Mouse (Mus musculus) heart, postnatal 4 days (tissue): Measurements from ENCODE around the gene Rab22a. TPM values are rescaled to one million over a fixed set of nuclear protein-coding genes. Genes with fewer than 3 reads are reported as not detected.
A peak's percentile ranks its signal among the peaks of the same experiment; 100 is the strongest.
"Not testable (repeated sequence)": the region's sequence is repeated elsewhere in the genome, so short reads cannot be mapped to it uniquely, and the experiment has no call there.

Source experiments
- DNase-seq: peaks from one replicate; pipeline ENCODE4 v3.0.0; 2021
- total RNA-seq, 2 experiments: library from RNA; stranded (reverse); gene quantifications; 2 replicates each; pipeline ENCODE4 v1.2.3; 2021

Rab22a gene
- total RNA-seq, 2 experiments from 2014 or later = 26.7 to 27.0 TPM

DNA sequence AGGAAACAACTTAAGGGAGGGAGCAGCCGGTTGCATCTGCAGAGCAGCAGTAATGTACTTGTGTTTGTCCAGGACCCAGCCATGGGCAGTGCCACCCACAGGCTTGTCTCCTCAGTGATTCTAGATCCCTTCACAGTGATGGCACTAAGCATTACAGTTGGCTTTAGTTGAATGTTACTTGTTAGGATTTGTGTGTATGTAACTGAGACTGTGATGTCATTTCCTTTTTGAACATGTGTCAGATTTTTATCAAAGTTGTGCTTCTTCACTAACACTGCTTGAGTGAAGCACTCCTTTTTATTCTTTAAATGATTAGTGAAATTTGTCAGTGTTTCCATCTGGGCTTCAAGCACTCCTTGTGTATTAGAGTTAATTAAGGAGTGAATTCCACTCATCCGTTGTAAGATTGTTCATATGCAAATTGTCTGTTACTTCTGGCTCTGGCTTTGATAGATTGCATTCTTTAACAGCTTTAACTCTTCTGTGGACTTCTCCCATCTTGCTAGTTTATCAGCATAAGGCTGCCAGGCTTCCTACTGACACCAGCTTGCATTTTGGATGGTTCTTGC lies 12.9 kb downstream of the Rab22a start:
- no peak for DNase-seq

DNA sequence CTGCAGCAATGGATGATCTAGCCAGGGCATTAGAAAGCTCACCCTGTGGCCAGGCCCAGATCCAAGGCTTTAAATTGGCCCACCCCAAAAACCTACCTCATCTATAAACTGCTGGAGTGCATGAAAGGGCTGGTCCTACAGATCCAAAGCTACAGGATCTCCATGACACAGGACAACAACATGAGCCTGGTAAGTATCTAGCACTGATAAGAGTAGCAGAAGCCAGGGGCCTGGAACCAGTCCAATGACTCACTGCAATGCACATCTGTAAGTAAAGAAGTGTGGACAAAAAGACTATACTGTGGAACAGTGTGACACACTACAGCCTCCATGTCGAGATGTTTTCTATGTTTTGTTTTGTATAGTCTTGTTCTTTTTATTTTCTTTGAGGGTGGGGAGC lies 13.9 kb downstream of the Rab22a start:
- no peak for DNase-seq

DNA sequence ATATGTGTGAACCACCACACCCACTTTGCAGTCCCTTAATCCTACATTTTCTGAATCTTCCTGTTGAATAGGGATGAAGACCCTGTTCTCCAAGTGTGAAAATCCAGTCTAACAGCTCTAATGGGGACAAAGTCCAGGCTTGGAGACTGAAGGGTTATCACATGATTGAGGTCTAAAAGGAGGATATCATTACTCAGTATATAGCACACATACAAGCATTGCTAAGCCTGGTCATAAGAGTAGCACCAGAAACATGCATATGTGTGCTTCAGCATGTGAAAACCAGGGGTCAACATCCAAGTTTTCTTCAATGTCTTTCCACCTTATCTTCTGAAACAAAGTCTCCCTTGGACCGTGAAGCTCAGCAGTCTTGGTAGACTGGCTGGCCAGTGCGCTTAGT lies 19.0 kb downstream of the Rab22a start:
- no peak for DNase-seq

DNA sequence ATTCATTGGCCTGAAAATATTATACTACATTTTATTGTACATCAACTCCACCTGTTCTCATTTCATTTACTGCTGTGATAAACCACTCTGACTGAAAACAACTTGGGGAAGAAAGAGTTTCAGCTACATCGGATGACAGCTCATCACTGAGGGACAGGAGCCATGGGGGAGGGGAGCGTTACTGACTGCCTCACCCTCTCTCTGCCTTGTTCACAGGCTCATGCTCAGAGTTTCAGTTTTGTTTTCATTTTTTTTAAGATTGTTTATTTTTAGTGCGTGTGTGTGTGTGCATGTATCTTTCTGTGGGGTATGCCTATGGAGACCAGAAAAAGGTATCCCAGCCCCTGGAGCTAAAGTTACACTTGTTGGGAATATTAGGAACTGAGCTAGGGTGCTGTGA lies 19.7 kb downstream of the Rab22a start:
- no peak for DNase-seq

DNA sequence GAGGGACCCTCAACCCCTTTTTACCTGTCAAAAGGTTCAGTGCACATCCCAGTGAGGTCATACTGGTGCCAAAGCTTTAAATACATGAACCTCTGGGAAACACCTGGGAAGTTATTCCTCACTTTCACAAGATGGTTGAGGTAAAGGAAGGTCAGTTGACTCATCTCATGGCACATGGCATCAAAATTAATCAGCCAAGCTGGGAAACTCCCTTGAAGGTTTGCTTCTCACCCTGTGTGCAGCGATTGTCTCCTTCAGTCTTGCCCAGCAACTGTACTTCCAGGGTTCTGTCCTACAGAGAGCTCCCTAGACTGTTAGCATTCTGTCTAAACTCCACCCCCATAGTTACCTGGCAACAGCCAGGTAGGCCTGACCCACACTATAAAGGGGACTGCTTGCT lies 20.6 kb downstream of the Rab22a start:
- DNase-seq = no peak

DNA sequence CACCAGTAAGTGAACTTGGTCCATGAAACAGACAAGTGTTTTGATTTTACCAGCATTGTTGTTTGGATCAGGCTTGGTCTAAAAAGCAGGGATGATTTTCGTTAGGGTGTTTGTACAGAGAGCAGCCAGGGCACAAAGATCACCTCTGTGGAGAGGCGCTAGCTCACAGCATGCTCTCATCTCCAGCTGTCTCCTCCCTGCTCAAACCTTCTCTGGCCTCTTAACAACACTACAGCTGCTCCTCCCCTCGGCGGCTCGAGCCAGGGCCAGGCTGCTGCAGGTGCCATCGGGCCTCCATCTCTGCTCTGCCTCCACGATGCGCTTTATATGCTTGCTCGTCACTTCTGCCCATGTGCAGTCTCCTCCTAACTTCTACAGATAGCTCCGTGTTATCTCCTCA lies 23.2 kb downstream of the Rab22a start:
- no peak for DNase-seq

DNA sequence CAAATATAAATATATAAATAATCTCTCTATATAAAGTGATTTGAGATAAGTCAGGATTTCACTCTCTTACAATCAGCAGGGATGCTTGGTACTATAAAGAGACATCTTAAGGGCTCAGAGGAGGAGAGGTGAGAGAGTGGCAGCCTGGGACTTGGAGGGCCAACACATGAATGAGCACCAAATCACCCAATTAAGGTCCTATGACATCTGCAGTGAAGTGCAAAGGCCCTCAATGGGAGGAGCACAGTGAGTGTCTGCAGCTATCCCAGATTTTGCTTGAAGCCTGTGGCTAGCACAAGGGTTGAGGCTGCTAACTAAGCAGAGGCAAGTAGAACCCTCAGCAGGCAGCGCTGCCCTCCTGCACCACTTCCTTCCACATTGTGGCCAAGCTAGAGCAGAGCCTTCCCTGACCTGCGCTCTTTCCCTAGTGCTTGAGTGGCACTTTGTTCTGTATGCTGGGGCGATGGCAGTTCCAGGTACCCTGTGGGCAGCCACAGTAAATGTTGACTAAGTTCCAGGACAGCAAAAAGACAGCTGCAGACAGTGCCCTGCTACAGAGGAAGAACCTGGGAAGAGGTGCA lies 26.3 kb downstream of the Rab22a start:
- no peak for DNase-seq

DNA sequence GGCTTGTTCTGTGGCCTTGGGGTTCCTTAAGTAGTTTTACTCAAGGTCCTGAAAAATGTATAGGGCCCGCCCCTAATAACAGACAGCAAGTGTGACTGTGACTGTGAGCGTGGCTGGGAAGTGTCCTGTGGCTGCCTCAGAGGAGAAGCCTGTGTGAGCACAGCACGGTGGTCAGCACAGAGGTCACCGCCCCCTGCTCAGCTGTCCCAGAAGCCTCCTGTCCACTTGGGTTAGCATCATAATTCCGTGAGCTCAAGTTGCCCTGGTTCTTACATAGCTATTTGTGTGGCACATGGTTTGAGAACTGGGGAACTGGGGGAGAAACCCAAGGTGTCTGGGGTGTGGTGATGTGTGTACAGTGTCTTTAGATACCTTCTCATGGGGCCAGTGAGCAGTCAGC lies 27.8 kb downstream of the Rab22a start:
- DNase-seq = no peak

DNA sequence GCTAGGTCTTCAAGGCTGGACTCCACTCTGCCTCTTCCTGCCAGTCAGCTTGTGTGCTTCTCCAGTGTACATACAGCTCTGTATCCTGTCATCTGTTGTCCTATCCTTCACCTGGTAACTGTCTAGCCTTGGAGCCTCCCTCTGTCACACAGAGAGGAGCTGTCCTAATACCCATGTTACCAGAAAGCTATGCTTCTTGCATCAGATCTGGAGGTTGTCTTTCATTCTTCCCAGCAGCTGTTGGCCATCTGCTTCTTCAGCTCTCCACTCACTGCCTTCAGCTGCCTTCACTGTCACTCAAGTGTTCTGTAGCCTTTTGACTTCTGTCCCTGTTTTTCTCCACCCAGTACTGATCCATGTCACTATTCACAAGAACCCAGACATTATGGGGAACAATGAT lies 30.3 kb downstream of the Rab22a start:
- DNase-seq = no peak

DNA sequence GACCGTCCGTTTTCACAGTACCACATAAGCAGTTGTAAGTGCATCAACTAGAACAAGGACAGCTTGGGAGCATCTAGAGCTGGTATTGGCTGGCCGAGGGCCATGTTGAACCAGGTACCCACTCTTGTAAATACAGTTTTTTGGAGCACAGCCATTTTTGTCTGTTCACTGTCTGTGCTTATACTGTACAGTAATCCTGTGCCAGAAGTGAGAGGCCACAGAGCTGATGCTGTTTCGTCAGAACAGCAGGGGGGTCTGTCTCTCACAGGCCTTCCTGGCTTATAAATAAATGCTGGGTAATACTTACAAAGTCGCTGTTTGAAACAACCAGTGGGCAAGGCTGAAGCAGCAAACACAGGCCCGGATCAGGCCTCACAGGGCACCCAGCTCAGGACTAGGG lies 32.2 kb downstream of the Rab22a start:
- no peak for DNase-seq

DNA sequence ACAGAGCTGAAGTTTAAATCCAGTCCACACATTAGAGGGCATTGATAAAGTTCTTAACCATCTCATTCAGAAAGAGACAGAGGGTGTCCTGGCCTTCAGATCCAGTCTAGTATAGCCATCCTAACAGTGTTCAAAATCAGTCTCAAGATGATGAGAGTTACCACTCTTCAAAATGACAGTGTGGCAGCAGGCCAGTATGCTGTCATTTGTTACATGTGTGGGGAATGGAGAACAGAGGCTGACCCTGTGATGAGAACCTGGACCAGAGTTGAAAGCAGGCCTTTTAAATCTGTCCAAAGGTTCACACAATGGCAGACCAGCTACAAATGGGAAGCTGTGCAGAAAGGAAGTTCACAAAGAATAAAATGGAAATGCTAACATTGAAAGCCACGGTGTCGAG lies 33.1 kb downstream of the Rab22a start:
- DNase-seq = peak; percentile 69

DNA sequence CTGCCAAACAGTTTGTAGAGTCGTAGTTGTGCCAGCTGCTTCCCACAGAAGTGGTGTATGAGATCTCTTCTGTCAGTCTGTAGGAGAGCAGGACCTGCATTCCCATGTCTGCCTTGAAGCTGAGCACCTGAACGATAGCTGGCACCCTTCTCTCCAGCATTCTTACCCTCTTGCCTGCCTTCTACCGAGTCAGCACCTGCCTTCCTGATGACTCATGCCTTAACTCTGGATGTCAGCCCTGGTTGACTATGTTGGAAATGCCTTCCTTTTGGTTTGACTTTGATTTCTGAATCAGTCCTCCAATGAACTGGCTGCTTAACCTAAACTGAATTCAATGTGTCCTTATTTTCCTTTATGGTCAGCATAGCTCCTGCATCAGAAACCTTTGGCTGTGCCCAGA lies 39.3 kb downstream of the Rab22a start:
- DNase-seq = no peak

DNA sequence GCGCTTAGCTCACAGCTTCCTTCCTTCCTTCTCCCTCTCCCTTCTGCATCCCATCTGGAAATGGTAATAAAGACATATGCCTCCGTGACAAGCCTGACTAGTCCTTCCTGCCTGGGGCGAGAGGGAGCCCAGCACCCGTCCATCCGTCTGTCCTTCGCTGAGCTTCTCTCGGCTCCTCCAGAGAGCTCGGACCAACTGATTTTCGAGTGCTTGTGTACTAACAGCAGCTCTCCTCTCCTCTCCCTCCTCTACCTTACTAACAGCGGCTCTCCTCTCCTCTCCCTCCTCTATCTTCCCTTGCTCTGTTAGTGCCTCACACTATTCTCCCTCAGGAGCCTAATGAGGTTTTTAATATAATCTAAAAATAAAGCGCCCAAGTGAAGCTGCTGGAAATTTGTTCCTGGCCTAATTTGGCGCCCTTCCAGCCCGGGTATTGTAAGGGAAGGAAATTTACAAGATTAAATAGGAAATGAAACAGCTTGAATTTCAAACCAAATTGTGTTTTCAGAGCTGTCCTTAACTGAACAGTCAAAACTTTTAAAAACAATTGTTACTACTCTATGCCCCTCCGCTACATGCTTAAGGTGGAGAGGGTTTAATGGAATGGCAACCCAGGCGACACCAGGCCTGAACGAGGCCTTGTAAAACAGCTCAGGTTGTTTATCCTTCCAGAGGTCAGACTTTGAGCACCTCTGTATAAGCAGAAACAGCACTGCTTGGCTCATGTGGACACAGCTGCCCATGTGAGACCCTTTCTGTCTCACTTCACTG lies 42.7 kb downstream of the Rab22a start:
- peak; percentile 65 for DNase-seq

DNA sequence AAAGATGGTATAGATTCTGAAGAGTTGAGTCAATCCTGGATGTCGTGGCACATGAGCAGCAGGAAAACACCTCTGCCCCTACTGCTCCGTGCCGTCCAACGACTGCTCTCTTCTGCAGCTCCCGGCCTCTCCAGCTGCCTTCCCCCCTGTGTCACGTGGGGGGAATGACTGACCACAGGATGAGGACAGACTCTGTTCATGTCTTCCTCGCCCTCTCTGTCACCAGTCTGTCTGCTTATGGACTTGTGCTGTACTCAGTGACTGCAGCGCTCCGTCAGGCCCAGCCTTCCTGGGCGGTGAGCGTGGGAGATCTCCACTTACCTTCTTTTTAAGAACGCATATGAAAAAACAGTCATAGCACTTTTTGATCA lies 43.3 kb downstream of the Rab22a start:
- no peak for DNase-seq

DNA sequence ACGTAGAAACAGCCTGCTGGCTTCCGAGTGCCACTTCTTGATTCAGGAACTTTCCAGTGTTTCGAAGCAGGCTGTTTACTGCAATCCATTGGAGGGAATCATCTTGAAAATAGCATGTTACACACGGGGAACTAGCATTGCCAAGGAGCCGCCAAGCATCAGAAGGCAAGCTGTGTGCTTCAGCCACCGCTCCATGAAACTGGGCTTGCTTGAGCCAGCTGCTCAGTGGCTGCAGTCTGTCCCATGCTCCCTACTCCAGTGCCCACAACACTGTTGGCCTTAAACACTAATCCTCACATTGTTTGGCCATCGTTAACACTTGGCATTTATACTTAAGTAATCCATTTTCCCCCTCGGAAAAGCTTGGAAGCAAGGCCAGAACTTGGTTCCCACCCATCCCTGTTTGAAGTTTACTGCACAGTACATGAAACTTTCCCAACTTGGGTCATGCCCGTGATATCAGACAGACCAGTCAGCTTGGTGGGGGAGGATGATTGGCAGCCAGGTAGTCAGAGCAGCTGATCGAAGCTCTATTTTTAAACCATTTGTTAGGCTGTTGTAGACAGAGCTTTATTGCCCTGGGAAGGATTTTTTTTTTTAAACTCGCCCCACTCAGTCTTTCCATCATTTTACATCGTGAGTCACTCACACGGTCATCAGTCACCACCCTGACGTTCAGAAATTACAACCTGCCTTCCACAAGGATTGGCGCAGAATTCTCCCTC lies 46.4 kb downstream of the Rab22a start:
- DNase-seq = peak; percentile 24

DNA sequence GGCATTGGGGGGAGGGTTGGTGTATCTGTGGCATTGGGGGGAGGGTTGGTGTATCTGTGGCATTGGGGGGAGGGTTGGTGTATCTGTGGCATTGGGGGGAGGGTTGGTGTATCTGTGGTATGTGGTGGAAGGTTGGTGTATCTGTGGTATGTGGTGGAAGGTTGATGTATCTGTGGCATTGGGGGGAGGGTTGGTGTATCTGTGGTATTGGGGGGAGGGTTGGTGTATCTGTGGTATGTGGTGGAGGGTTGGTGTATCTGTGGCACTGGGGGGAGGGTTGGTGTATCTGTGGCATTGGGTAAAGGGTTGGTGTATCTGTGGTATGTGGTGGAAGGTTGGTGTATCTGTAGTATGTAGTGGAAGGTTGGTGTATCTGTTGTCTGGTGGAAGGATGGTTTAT lies 48.1 kb downstream of the Rab22a start:
- DNase-seq = not testable (repeated sequence)

DNA sequence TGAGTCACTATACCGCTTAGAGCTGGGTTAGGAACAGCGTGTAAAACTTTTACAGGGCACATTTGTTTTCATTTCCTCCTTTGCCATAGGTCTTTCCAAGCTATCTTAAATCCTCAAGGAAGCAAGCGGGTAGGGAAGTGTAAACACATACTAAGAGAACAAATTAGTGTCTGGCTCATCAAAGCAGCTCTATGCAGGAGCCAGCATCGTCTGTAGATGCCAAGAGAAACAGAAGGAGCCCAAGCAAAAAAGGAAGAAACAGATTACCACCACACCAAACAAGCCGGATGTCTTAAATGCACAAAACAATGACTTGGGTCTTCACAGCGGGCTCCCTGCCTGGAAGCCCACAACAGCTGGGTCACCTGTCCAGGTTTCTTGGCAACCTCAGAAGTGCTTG lies 50.6 kb downstream of the Rab22a start:
- no peak for DNase-seq

DNA sequence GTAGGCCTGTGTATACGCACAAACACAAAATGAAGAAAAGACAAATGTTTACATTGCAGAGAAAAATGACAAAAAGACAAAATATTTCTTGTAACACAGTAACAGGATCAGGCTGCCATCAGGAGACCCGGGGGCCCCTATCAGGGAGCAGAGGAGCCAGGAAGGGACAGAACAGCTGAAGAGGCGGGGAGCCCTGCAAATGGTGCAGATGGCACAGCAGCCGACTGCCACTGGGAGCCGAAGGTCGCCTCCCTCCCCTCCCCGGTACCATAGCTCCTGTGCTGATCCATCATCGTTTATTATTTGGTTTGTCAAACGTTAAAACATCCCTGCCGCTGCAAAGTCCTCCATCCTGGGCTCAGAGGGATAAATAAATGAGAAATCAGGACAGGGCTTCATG lies 53.1 kb downstream of the Rab22a start:
- no peak for DNase-seq

DNA sequence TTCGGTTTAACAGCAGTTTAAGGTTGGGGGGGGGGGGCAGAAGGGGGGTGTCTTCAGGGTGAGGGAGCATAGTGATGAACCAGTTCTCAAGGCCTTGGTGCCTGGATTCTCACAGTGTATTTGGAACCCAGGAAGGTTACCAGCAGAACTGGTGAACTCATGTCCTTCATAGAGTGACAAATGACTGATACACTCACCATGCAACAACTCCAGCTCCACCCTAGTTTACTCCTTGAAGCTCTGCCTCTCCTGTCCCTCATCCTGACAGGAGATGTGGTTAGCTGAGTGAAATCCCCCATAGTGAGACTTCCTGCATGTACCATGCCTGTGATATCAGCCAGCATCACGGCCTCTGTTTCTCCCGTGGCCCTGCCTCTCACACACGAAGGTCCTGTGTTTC lies 53.7 kb downstream of the Rab22a start:
- DNase-seq = no peak

DNA sequence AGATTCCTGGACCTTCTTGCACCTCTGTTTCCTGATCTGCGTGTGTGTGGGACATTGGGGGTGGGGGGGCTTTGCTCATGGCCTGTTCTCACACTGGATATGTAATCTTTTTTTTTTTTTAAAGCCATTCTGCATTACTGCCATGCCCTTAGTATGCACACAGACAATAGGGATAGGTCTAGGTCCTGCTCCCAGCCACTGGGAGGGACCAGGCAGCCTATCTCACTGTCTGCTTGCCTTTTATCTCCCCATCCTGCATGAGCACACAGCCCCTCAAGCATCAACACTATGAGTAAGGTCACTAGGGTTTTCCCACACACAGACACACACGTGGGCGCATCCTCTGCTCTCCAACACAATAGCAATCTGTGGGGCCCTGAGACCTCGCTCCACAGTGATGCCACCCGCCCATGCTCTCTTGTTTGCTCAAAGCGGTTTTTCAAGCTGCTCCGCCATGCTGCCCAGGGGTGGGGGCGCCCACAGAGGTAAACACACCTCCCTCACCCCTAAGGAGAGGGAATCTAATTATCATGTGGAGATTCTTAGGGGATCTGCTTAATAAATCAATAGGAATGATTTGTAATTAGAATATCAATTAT lies 55.2 kb downstream of the Rab22a start:
- DNase-seq = no peak

DNA sequence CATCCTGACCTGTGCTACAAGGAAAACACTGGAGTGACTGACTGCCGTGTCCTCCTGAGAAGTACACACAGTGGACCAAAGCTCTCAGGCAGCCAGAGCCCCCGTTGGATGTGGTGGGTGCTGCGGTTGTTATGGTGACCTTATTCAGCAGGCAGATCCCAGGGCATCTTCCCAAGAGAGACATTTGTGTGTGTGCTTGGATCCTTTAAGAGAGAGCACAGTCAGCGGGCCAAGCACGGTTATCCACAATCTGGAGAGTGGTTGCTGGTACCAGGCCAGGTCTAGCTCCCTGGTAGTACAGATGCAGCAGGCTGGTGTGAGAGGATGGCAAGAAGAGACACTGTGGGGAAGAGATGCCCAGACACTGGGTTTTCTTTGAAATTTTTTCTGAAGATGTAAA lies 57.4 kb downstream of the Rab22a start:
- no peak for DNase-seq

DNA sequence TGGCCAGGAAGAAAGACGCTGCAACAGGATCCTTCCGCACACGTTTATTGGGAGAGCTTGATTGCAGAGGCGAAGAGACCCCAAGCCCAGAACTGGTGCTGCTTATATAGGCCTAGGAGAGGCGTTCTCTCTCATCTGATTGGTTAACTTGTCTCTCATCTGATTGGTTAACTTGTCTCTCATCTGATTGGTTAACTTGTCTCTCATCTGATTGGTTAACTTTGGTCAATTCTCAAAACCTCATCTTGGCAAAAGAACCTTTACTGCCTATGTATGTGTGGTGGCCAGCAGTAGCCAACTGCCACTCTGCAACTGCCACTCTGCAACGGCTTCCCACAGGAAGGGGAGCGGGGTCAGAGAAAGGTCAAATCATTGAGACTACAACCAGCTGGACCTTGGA lies 59.6 kb downstream of the Rab22a start, which contains the start of gene 1700010B08Rik:
Gene 1700010B08Rik (plus strand): TSS at position 301 of the 400 bp plus-strand sequence.
- not testable (repeated sequence) for DNase-seq

DNA sequence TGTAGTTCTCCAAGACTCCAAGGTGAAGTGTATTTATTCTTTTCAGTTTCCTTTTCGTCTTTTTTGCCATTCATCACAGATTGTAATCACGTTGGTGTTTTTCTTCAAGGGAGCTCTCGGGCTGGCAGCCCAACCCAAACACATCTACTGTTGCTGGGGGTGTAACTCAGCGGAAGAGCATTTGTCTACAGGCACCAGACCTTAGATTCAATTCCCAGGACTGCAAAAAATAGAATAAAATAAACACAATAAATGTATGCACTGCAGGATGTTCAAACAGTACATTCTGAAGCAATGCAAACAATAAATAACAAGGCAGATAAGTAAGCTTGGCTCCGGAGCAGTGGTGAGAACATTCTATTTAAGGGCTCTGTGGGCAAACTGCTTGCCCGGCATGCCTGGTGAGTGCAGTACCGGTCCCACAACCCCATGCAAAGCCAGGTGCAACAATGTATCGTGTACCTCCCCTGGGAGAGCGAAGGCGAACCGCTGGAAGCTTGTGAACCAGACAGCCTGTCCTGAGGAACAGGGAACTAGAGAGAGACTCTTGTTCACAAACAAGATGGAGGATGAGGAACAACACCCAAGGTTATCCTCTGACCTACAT lies 62.8 kb downstream of the Rab22a start:
- no peak for DNase-seq
